ENCODE assay signal across 12 mouse cellular contexts in the genomic region with DNA sequence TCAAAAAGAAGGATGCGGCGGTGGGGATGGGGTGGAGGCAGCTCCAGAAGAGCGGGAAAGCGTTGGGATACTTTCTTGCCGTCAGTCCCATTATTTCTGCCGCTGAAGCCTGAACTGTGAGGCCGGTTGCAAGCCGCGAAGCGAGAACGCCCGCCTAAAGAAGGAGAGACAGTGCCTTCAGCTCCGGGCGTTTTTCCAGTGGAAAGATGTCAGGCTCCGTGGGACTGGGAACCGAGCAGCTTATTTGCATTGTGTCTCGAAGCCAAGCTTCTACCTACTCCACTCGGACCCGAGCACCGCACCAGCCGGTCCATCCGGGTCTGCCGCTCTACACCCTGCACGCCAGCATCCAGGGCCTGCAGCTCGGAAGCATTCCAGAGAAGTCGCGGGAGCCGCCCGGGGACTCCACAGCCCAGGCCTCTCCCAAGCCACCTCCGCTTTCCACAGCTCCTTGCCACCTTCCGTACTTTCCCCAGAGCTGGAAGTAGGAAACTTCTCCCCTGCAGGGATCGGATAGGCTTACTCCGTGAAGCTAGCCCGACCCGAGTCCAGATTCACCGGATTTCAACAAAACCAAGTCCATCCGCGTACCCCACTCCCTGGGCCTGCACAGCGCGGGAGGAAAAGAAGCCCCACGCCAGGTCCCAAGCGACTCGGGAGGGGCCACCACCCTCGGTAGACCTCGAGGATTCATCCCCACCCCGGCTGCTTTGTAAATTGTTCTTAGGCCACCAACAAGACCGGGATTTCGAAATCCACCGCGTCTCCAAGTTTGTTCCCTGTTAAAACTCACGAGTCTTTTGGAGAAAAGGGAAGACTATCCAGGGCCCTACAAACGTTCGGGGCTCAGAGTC. TPM values are rescaled to one million over a fixed set of nuclear protein-coding genes. Genes with fewer than 3 reads are reported as not detected.
A peak's percentile ranks its signal among the peaks of the same experiment; 100 is the strongest.
DNase-seq lines count a peak whose midpoint lies in the region; ATAC-seq lines count a peak whose summit lies in the region.
"Had no signal": no experiment of that assay in that cellular context is flagged by ENCODE, and none has a peak within 500 bp of the region (broad histone marks: within the 10 kb centered on the region; RNA-seq: fewer than 3 reads in every experiment).

No protein-coding gene starts in this region.

- H3K4me1 ChIP-seq in forebrain, embryonic 10.5 days = peaks cover 7% of the 10 kb centered on the region
- H3K4me1 ChIP-seq in forebrain, embryonic 15.5 days = peaks cover 6% of the 10 kb centered on the region
- H3K4me1 ChIP-seq in embryonic facial prominence, embryonic 12.5 days = peaks cover 4% of the 10 kb centered on the region; the same call in 1 of the 2 replicates
- no peaks in the 10 kb centered on the region for H3K4me1 ChIP-seq in neural tube, embryonic 12.5 days

- peaks cover 6% of the 10 kb centered on the region; the same call in 1 of the 2 replicates for H3K9me3 ChIP-seq in forebrain, embryonic 10.5 days
- H3K9me3 ChIP-seq in forebrain, embryonic 15.5 days = no peaks in the 10 kb centered on the region
- no peaks in the 10 kb centered on the region for H3K9me3 ChIP-seq in embryonic facial prominence, embryonic 12.5 days
- no peaks in the 10 kb centered on the region for H3K9me3 ChIP-seq in neural tube, embryonic 12.5 days

- H3K4me3 ChIP-seq in forebrain, embryonic 10.5 days = peak overlapping the region; percentile 23
- H3K4me3 ChIP-seq in forebrain, embryonic 15.5 days = no peak overlapping the region
- 0 out of 2 replicates have a peak overlapping the region, but pooled peaks have one; percentile 1 for H3K4me3 ChIP-seq in embryonic facial prominence, embryonic 12.5 days
- H3K4me3 ChIP-seq in neural tube, embryonic 12.5 days = no peak overlapping the region

- intact Hi-C loops in left cerebral cortex, postnatal 36 days (cut with DNase I) = no loop called here

- H3K4me2 ChIP-seq in forebrain, embryonic 15.5 days (replicated peaks) = no peak overlapping the region
- H3K4me2 ChIP-seq in embryonic facial prominence, embryonic 12.5 days (replicated peaks) = peak overlapping the region; percentile 24; the same call in 1 of the 2 replicates
- H3K4me2 ChIP-seq in neural tube, embryonic 12.5 days (replicated peaks) = 0 out of 2 replicates have a peak overlapping the region, but pooled peaks have one; percentile 2

- ATAC-seq in forebrain, embryonic 15.5 days (replicated peaks) = no peak
- ATAC-seq in embryonic facial prominence, embryonic 12.5 days (ENCODE audit: insufficient number of reproducible peaks, insufficient read depth, low FRiP score, low TSS enrichment) = peak; percentile 12; the same call in 1 of the 2 replicates
- ATAC-seq in neural tube, embryonic 12.5 days (ENCODE audit: low FRiP score, low read depth) = no peak
- ATAC-seq: activated CD4-positive, CD25-positive, alpha-beta regulatory T cell, adult 4 months had no signal

- WGBS in forebrain, embryonic 10.5 days = under 1% methylated on average over 53 of the region's 53 CpGs
- WGBS in forebrain, embryonic 15.5 days = under 1% methylated on average over 53 of the region's 53 CpGs
- 1% methylated on average over 53 of the region's 53 CpGs for WGBS in embryonic facial prominence, embryonic 12.5 days
- WGBS in neural tube, embryonic 12.5 days = under 1% methylated on average over 53 of the region's 53 CpGs

- no peaks in the 10 kb centered on the region for H3K36me3 ChIP-seq in forebrain, embryonic 10.5 days (replicated peaks)
- H3K36me3 ChIP-seq in forebrain, embryonic 15.5 days = no peaks in the 10 kb centered on the region
- no peaks in the 10 kb centered on the region for H3K36me3 ChIP-seq in embryonic facial prominence, embryonic 12.5 days
- no peaks in the 10 kb centered on the region for H3K36me3 ChIP-seq in neural tube, embryonic 12.5 days

- H3K27me3 ChIP-seq in forebrain, embryonic 10.5 days (ENCODE audit: poor library complexity, severe bottlenecking) = peaks cover 100% of the 10 kb centered on the region
- peaks cover 92% of the 10 kb centered on the region for H3K27me3 ChIP-seq in forebrain, embryonic 15.5 days
- H3K27me3 ChIP-seq in embryonic facial prominence, embryonic 12.5 days = peaks cover 91% of the 10 kb centered on the region
- peaks cover 94% of the 10 kb centered on the region for H3K27me3 ChIP-seq in neural tube, embryonic 12.5 days (replicated peaks)

- peak; percentile 65 for DNase-seq in forebrain, embryonic 10.5 days (ENCODE audit: extremely low spot score, low spot score)
- peak; percentile 32 to 47 for DNase-seq in kidney, postnatal 4 days
- DNase-seq in kidney, adult 8-10 months = no peak
- no peak for DNase-seq in layer of hippocampus, adult 9-10 months (ENCODE audit: low spot score)
- DNase-seq in left cerebral cortex, postnatal 36 days (ENCODE audit: low spot score in 2 of 2) = no peak
- DNase-seq: heart, adult 11 months; thymus, postnatal 25 days had no signal

- no peak overlapping the region for H3K9ac ChIP-seq in forebrain, embryonic 15.5 days (replicated peaks)
- no peak overlapping the region for H3K9ac ChIP-seq in embryonic facial prominence, embryonic 12.5 days
- H3K9ac ChIP-seq in neural tube, embryonic 12.5 days = no peak overlapping the region

- H3K27ac ChIP-seq in forebrain, embryonic 10.5 days = no peak overlapping the region
- H3K27ac ChIP-seq in forebrain, embryonic 15.5 days (replicated peaks) = no peak overlapping the region
- H3K27ac ChIP-seq in embryonic facial prominence, embryonic 12.5 days = no peak overlapping the region
- H3K27ac ChIP-seq in neural tube, embryonic 12.5 days = no peak overlapping the region
- H3K27ac ChIP-seq: macrophage had no signal

RNA-seq across cellular contexts. Expression of gene Vax2, which starts 8.7 kb away (rescaled TPM):
- 3.3 and 4.4 TPM in 2 replicates for polyA plus RNA-seq in forebrain, embryonic 10.5 days (2016; fragmentation: Nextera tagmentation; extraction: Ambion mirVana)
- polyA plus RNA-seq in forebrain, embryonic 15.5 days (2015; fragmentation: Nextera tagmentation; extraction: Ambion mirVana) = 0.14 and 0.15 TPM in 2 replicates
- 7.4 and 8.9 TPM in 2 replicates for polyA plus RNA-seq in embryonic facial prominence, embryonic 12.5 days (2016; fragmentation: Nextera tagmentation; extraction: Ambion mirVana)
- 0.15 TPM in 1 of 2 replicates, not detected in the other for polyA plus RNA-seq in neural tube, embryonic 12.5 days (2016; fragmentation: Nextera tagmentation; extraction: Ambion mirVana)
- total RNA-seq in left cerebral cortex, postnatal 36 days (2021) = not detected
- polyA plus RNA-seq: macrophage had no signal

RNA-seq across cellular contexts. Expression of gene Cd207, which starts 24.7 kb away (rescaled TPM):
- polyA plus RNA-seq in forebrain, embryonic 10.5 days (2016; fragmentation: Nextera tagmentation; extraction: Ambion mirVana) = not detected in 2 replicates
- not detected in 2 replicates for polyA plus RNA-seq in forebrain, embryonic 15.5 days (2015; fragmentation: Nextera tagmentation; extraction: Ambion mirVana)
- not detected in 2 replicates for polyA plus RNA-seq in embryonic facial prominence, embryonic 12.5 days (2016; fragmentation: Nextera tagmentation; extraction: Ambion mirVana)
- polyA plus RNA-seq in neural tube, embryonic 12.5 days (2016; fragmentation: Nextera tagmentation; extraction: Ambion mirVana) = not detected in 2 replicates
- not detected for total RNA-seq in left cerebral cortex, postnatal 36 days (2021)
- polyA plus RNA-seq: activated CD4-positive, CD25-positive, alpha-beta regulatory T cell, adult 4 months; macrophage had no signal

RNA-seq across cellular contexts. Expression of gene Atp6v1b1, which starts 40.4 kb away (rescaled TPM):
- polyA plus RNA-seq in forebrain, embryonic 10.5 days (2016; fragmentation: Nextera tagmentation; extraction: Ambion mirVana) = not detected in 2 replicates
- 0.43 and 0.53 TPM in 2 replicates for polyA plus RNA-seq in forebrain, embryonic 15.5 days (2015; fragmentation: Nextera tagmentation; extraction: Ambion mirVana)
- 0.31 and 0.33 TPM in 2 replicates for polyA plus RNA-seq in embryonic facial prominence, embryonic 12.5 days (2016; fragmentation: Nextera tagmentation; extraction: Ambion mirVana)
- polyA plus RNA-seq in neural tube, embryonic 12.5 days (2016; fragmentation: Nextera tagmentation; extraction: Ambion mirVana) = not detected in 2 replicates
- total RNA-seq in left cerebral cortex, postnatal 36 days (2021) = not detected
- polyA plus RNA-seq: activated CD4-positive, CD25-positive, alpha-beta regulatory T cell, adult 4 months; macrophage had no signal

RNA-seq across cellular contexts. Expression of gene Clec4f, which starts 46.4 kb away (rescaled TPM):
- not detected in 2 replicates for polyA plus RNA-seq in forebrain, embryonic 10.5 days (2016; fragmentation: Nextera tagmentation; extraction: Ambion mirVana)
- polyA plus RNA-seq in forebrain, embryonic 15.5 days (2015; fragmentation: Nextera tagmentation; extraction: Ambion mirVana) = not detected in 2 replicates
- not detected in 2 replicates for polyA plus RNA-seq in embryonic facial prominence, embryonic 12.5 days (2016; fragmentation: Nextera tagmentation; extraction: Ambion mirVana)
- not detected in 2 replicates for polyA plus RNA-seq in neural tube, embryonic 12.5 days (2016; fragmentation: Nextera tagmentation; extraction: Ambion mirVana)
- total RNA-seq in left cerebral cortex, postnatal 36 days (2021) = not detected
- polyA plus RNA-seq: activated CD4-positive, CD25-positive, alpha-beta regulatory T cell, adult 4 months; macrophage had no signal

Comparison
In these comparisons a context has a peak if more than half of its experiments do, and no peak if none do; other contexts are left out.
1. DNase-seq: peak in forebrain, embryonic 10.5 days (single experiment) and kidney, postnatal 4 days (2 of 2); none in kidney, adult 8-10 months (0 of 2), layer of hippocampus, adult 9-10 months (single experiment) and left cerebral cortex, postnatal 36 days (0 of 2).
2. H3K4me3 ChIP-seq: peak in forebrain, embryonic 10.5 days (single experiment) and embryonic facial prominence, embryonic 12.5 days (single experiment); none in forebrain, embryonic 15.5 days (single experiment) and neural tube, embryonic 12.5 days (single experiment).